Mouse (Mus musculus) lung, adult 2 months (tissue): ENCODE data around the gene Csrp3. TPM values are rescaled to one million over a fixed set of nuclear protein-coding genes. Genes with fewer than 3 reads are reported as not detected.

Experiments
- DNase-seq: peaks from one replicate; pipeline ENCODE4 v3.0.0; 2022
- H3K4me1 ChIP-seq: fragments of 200-500 bp; 2 replicates; pipeline ENCODE4 v1.6.1; 2011; ENCODE audit warnings: low read length; ENCODE audit not compliant: control insufficient read depth, insufficient read depth
- H3K4me3 ChIP-seq: fragments of 200-500 bp; replicated peaks from 2 replicates; pipeline ENCODE3; 2011; ENCODE audit warnings: low read depth, mild to moderate bottlenecking, control low read depth, low read length; ENCODE audit errors: extremely low read depth
- CTCF ChIP-seq: fragments of 200-500 bp; IDR thresholded peaks from 2 replicates; pipeline ENCODE4 v1.5.1; 2011; ENCODE audit warnings: mild to moderate bottlenecking, low read length, control low read depth; ENCODE audit not compliant: insufficient read depth
- POLR2A ChIP-seq: fragments of 200-500 bp; IDR thresholded peaks from 2 replicates; pipeline ENCODE4 v1.6.1; 2011; ENCODE audit warnings: low read depth, mild to moderate bottlenecking, control low read depth, low read length, borderline replicate concordance; ENCODE audit errors: extremely low read depth
- WGBS: fragments of 180-500 bp; shearing (Covaris S2); methylation state at CpG from one replicate; pipeline ENCODE4 v1.1.7; 2018; 5-methylcytosine and 5-hydroxymethylcytosine counted together
- polyA plus RNA-seq: library from polyadenylated mRNA; depleted of rRNA; stranded (reverse); fragments of >200 nt; gene quantifications from 2 replicates; pipeline ENCODE4 v1.2.3, GENCODE M21; 2012

Gene Csrp3
- polyA plus RNA-seq, 1 experiment = 38.0 TPM

DNA sequence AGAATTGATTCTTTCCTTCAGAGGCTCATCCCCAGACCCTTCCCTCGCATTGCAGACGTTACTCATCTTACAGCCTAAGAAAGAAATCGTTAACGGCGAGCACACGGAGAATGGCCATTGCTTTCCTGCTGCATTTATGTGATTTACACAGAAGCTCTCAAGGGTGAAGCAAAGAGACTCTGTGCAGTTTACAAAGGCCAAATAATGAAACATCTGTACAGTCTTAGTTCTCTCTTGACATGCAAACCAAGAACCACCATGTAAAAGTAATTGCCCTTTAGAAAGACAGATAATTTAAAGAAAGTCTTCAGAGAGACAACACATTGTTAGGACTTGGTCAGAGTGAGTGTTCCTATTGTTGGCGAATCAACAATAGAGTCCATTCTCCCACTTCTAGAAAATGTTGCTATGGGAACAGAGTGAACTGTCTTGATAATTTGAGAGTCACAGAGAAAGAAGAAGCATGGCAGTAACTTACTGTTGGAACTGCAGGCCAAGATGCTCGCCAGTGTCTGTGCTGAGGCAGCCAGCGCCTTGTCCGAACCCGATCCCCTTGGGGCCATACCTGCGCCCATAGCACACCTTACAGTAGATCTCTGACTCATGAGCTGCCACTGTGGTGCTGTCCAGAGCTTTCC is 12.7 kb downstream of the Csrp3 start:
- WGBS = 91% methylated on average over 12 of the region's 12 CpGs
- no peak for DNase-seq
- TF ChIP-seq CTCF (no peak), POLR2A (no peak)
- no peaks in the 10 kb centered on the region for H3K4me1 ChIP-seq
- H3K4me3 ChIP-seq = no peak overlapping the region

DNA sequence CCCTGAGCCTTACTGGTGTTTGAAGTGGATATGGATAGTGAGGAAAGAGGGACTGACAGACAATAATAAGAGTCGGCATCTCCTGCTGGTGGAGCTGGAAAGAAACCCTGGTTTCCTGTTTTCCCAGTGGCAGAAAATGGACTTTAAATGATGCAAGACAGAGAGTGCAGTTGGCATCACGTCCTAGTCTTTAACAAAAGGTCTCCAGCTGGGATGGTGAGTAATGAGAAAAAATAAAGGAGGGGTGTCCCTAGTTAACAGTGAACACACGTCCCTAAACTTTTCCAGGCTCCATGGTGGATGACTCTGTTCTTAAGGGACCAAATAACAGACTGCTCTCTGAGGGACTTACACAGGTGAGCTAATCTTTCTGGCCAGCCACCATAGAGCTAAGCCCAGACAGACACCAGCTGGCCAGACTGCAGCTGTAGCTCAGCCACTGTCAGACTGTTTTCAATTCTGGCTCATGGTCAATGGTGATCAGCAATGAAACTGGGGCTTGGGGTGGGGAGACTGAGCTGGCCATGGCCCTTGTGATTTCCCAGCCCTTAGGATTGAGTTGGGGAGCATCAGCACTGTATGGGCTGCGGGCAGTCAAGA is 13.4 kb downstream of the Csrp3 start:
- H3K4me1 ChIP-seq = no peaks in the 10 kb centered on the region
- no peak overlapping the region for H3K4me3 ChIP-seq
- DNase-seq = no peak
- WGBS = 56% methylated on average over 4 of the region's 4 CpGs
- TF ChIP-seq POLR2A (no peak), CTCF (no peak)

DNA sequence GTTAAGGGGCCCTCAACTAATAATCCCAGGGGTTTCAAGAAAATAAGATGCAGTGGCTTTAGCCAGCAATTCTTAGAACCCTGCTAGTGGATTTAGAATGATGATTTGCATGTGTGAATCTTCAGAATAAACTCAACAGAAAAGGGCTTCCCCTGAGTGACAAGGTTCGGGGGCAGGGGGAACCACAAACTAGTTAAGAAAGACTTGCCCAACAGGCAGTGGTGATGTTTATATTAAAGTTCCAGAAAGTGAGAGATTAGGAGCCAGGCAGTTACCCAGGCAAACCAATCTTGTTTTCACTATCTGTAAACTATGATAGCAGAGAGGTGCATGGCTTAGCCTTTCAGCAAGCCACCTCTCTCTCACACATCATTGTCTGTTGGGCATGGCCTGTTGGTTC is 15.1 kb downstream of the Csrp3 start:
- no peak for TF ChIP-seq POLR2A
- no peak for TF ChIP-seq CTCF
- Histone ChIP-seq H3K4me3 (no peak overlapping the region), H3K4me1 (no peaks in the 10 kb centered on the region)
- 63% methylated on average over 1 of the region's 1 CpGs for WGBS
- DNase-seq = no peak

DNA sequence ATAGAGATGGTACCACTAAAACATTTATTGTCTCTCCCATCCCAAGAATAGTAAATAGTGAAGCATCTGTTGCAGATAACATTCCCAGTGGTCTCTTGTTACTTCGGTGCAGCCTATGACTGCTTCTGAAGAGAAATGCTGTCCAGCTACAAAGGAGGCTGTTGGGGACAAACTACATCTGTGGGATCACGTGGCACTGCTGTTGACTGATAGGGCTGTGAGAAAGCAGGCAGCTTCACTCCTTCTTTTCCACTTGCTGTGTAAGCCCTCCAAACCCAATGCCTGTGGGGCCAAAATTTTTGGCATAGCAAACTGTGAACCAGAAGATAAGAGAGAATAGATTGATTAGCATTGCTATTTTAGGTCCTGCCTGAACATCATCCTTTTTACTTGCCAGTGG is 17.4 kb downstream of the Csrp3 start:
- TF ChIP-seq POLR2A (no peak), CTCF (no peak)
- DNase-seq = no peak

DNA sequence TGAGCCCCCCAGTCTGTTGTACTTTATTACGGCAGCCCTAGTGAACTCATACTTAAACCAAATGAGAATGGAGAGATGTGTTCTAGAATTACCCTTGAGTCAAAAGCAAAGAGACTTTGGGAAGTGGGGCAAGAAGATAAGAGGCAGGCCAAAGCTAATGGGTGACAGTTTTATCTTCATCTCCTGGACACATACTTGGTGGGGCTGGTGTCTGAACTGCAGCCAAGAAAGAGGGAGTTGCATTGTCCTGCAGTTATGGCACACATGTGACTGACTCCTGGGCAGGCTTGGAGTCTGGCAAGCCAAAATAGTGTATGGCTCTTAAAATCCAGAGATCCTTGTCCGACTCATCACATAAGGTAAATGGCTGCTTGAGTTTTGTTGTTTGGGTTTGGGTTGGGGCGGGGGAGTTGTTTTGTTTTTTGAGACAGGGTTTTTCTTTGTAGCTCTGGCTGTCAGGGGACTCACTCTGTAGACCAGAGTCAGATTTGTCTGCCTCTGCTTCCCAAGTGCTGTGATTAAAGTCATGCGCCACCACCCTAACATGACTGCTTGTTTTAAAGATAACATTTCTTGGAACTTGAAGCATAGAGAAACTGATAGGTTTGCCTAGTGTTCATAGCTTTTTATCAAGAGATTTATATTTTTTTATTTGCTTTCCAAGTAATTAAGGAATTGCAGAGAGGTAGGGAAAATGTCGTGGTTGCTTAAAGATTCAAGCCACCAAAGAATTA is 18.5 kb downstream of the Csrp3 start:
- no peak for TF ChIP-seq POLR2A
- DNase-seq = no peak
- Histone ChIP-seq H3K4me1 (no peaks in the 10 kb centered on the region), H3K4me3 (no peak overlapping the region)
- WGBS = 74% methylated on average over 5 of the region's 5 CpGs

More for the DNA sequence above, 17.4 kb downstream of the Csrp3 start:
- 28% methylated on average over 2 of the region's 2 CpGs for WGBS
- Histone ChIP-seq H3K4me3 (no peak overlapping the region), H3K4me1 (no peaks in the 10 kb centered on the region)

DNA sequence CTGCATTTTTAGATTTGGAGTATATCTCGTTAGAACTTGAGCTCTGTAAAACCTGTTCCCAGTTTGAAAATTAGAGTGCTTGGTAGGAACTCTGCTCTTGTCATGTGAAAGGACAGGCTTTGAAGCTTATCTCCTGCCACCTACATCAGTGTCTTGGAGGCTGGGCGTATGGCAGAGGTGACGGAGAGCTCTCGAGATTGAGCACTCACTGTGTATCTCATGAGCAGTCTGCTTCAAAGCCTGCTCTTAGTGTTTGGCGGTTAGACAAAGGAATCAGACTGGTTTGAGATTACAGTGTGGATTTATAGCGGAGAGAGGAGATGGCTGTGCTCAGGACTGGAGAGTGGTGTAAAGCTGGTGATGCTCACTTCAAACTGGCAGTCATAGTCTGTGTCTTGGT is 22.7 kb downstream of the Csrp3 start:
- TF ChIP-seq POLR2A (no peak), CTCF (no peak)
- DNase-seq = no peak
- 82% methylated on average over 6 of the region's 6 CpGs for WGBS
- no peaks in the 10 kb centered on the region for H3K4me1 ChIP-seq
- H3K4me3 ChIP-seq = no peak overlapping the region

DNA sequence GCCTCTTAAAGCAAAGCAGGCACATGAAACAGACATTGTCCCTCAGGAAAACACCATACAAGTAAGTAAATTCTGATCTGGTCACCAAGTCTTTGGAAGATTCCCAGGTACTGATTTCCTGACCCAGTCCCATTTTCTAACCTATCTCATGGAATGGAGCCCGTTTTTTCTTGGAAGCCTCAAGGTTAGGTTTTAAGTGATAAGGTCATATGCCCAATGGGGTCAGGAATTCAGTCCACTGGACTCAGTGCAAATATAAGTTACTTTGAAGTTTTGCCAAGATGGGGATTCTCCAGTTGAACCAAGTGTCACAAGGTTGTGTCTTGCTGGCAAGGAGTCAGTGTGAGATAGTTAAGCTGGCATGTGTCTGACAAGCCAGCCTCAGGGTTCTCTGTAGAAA is 23.2 kb downstream of the Csrp3 start:
- 60% methylated on average over 1 of the region's 1 CpGs for WGBS
- DNase-seq = no peak
- no peaks in the 10 kb centered on the region for H3K4me1 ChIP-seq
- TF ChIP-seq CTCF (no peak), POLR2A (no peak)
- H3K4me3 ChIP-seq = no peak overlapping the region

DNA sequence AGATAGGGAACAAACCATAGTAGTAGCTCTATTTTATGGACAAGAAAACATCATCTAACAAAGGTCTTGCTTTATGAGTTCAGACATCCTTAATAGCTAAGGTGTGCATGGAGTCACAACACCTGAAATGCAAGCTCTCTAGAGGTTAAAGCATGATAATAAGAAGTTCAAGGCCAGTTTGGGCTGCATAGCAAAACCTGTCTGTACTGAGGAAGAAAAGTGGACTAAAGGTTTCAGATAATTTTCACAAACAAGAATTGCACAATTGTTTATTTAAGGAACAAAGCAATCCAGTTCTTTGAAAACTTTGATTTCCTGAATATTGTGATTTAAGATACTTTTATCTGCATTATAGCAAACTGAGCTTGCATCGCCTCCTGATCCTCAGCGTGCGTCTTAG is 24.2 kb downstream of the Csrp3 start:
- no peak overlapping the region for H3K4me3 ChIP-seq
- no peak for DNase-seq
- H3K4me1 ChIP-seq = no peaks in the 10 kb centered on the region
- 89% methylated on average over 3 of the region's 3 CpGs for WGBS
- no peak for TF ChIP-seq CTCF
- no peak for TF ChIP-seq POLR2A

DNA sequence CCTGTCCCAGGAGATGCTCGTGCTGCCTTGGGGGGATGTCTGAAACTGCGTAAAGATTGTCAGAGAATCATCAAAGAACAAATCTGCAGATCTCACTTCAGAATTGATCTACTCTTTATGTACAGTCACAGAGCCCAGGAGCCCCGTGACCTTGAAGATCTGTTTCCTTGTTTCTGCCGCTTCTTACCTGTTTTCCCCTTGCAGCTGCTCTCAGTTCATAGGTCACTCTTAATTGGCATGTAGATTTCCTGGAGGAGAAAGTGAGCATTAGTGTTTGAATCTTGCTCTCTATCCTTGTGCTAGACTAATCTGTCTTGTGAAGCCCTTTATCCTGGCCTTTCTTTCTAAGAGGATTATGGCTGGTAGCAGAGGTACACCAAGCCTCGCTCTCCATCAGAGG is 26.2 kb downstream of the Csrp3 start:
- DNase-seq = no peak
- Histone ChIP-seq H3K4me1 (no peaks in the 10 kb centered on the region), H3K4me3 (no peak overlapping the region)
- TF ChIP-seq POLR2A (no peak), CTCF (no peak)
- WGBS = 96% methylated on average over 5 of the region's 5 CpGs

DNA sequence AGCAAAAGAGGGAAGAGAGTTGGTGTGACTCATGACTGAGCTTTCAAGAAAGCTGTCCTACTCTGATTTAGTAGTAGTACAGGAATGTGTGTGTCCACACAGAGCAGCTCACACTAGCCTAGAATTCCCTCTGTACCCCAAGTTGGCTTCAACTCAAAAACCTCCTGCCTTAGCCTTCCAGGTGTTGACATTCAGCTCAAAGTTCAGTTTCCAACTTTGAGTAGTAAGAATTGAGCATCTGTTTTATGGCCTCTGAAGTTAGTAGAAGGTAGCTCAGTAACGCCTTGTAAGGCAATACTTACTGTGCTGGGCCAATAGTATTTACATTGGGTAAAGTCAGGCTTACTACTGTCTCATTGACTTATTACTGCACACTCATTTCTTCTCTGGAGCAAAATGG is 34.2 kb downstream of the Csrp3 start:
- DNase-seq = no peak
- no peak overlapping the region for H3K4me3 ChIP-seq
- 100% methylated on average over 1 of the region's 1 CpGs for WGBS
- TF ChIP-seq CTCF (no peak), POLR2A (no peak)
- H3K4me1 ChIP-seq = no peaks in the 10 kb centered on the region

DNA sequence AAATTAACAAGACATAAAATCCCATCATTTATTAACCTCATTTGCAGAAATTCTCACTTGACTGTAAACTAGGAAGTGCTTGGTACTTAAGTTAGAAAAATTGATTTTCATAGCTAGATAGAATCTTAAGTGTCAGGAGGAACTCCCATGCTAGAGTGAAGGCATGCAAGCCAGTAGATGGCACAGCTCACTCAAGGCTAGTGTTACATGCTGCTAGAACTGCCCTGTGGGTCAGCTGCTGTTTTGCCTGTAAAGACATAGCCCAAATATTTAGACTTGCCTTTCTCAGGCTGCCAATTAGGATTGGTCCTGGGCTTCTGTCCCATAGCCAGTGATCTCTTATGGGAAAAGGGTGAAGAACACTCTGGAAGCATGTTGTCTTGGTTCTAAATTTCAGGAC is 35.5 kb downstream of the Csrp3 start:
- DNase-seq = no peak
- Histone ChIP-seq H3K4me1 (no peaks in the 10 kb centered on the region), H3K4me3 (no peak overlapping the region)
- no peak for TF ChIP-seq CTCF
- TF ChIP-seq POLR2A = no peak
